30 mouse cellular contexts compared by ENCODE assay signal in genomic region chr15:81510621-81511020, GRCm38 (mm10). TPM values are rescaled to one million over a fixed set of nuclear protein-coding genes. Genes with fewer than 3 reads are reported as not detected.
DNase-seq lines count a peak whose midpoint lies in the region; ATAC-seq and TF ChIP-seq lines count a peak whose summit lies in the region.
"Had no signal": no experiment of that assay in that cellular context is flagged by ENCODE, and none has a peak within 500 bp of the region (broad histone marks: within the 10 kb centered on the region; RNA-seq: fewer than 3 reads in every experiment).

No protein-coding gene starts in this region.

- 70% methylated on average over 4 of the region's 4 CpGs for WGBS in forebrain, postnatal 0 days
- 84% methylated on average over 4 of the region's 4 CpGs for WGBS in forebrain, embryonic 10.5 days
- 73% methylated on average over 4 of the region's 4 CpGs for WGBS in lung, embryonic 15.5 days
- WGBS in lung, postnatal 0 days = 50% methylated on average over 4 of the region's 4 CpGs

- ATAC-seq in forebrain, postnatal 0 days = peak; percentile 70
- no peak for ATAC-seq in lung, embryonic 15.5 days (ENCODE audit: borderline replicate concordance, extremely low read depth, low FRiP score, low TSS enrichment)
- ATAC-seq in lung, postnatal 0 days = no peak
- peak; percentile 26 for ATAC-seq in activated CD4-positive, CD25-positive, alpha-beta regulatory T cell, adult 4 months
- ATAC-seq: forebrain, embryonic 15.5 days; hindbrain, postnatal 0 days; intestine, postnatal 0 days; Patski had no signal

- H3K9ac ChIP-seq in forebrain, postnatal 0 days = no peak overlapping the region
- no peak overlapping the region for H3K9ac ChIP-seq in lung, embryonic 15.5 days
- H3K9ac ChIP-seq in lung, postnatal 0 days (replicated peaks; ENCODE audit: low read depth) = no peak overlapping the region
- H3K9ac ChIP-seq: embryonic facial prominence, embryonic 12.5 days; embryonic facial prominence, embryonic 15.5 days; forebrain, embryonic 12.5 days; forebrain, embryonic 15.5 days; hindbrain, embryonic 14.5 days had no signal

- no peak for TF ChIP-seq EP300 in lung, postnatal 0 days (IDR thresholded peaks at IDR 0.05)

- H3K4me2 ChIP-seq in forebrain, postnatal 0 days (ENCODE audit: low read depth) = no peak overlapping the region
- H3K4me2 ChIP-seq in lung, embryonic 15.5 days = no peak overlapping the region
- H3K4me2 ChIP-seq in lung, postnatal 0 days (replicated peaks; ENCODE audit: low read depth, low read length) = no peak overlapping the region
- H3K4me2 ChIP-seq: embryonic facial prominence, embryonic 12.5 days; forebrain, embryonic 12.5 days; forebrain, embryonic 15.5 days; hindbrain, embryonic 14.5 days had no signal

- no peak overlapping the region for H3K4me3 ChIP-seq in forebrain, postnatal 0 days (ENCODE audit: low read depth, low read length)
- H3K4me3 ChIP-seq in forebrain, embryonic 10.5 days = no peak overlapping the region
- no peak overlapping the region for H3K4me3 ChIP-seq in lung, embryonic 15.5 days
- no peak overlapping the region for H3K4me3 ChIP-seq in lung, postnatal 0 days (ENCODE audit: low read depth, low read length)
- H3K4me3 ChIP-seq: forebrain, embryonic 12.5 days; forebrain, embryonic 15.5 days had no signal

- TF ChIP-seq CTCF in forebrain, postnatal 0 days (IDR thresholded peaks at IDR 0.05; ENCODE audit: low read depth) = no peak
- TF ChIP-seq CTCF in lung, postnatal 0 days (IDR thresholded peaks at IDR 0.05) = no peak

- no peaks in the 10 kb centered on the region for H3K27me3 ChIP-seq in forebrain, postnatal 0 days (ENCODE audit: insufficient read depth, low read length)
- no peaks in the 10 kb centered on the region for H3K27me3 ChIP-seq in forebrain, embryonic 10.5 days (ENCODE audit: poor library complexity, severe bottlenecking)
- H3K27me3 ChIP-seq in lung, embryonic 15.5 days = no peaks in the 10 kb centered on the region
- no peaks in the 10 kb centered on the region for H3K27me3 ChIP-seq in lung, postnatal 0 days (replicated peaks; ENCODE audit: insufficient read depth, low read length)
- H3K27me3 ChIP-seq: CH12.LX; embryonic facial prominence, embryonic 12.5 days; embryonic facial prominence, embryonic 15.5 days; forebrain, embryonic 12.5 days; forebrain, embryonic 15.5 days; heart, embryonic 12.5 days; heart, embryonic 15.5 days had no signal

- H3K9me3 ChIP-seq in forebrain, postnatal 0 days (ENCODE audit: low read length) = no peaks in the 10 kb centered on the region
- H3K9me3 ChIP-seq in forebrain, embryonic 10.5 days = no peaks in the 10 kb centered on the region
- H3K9me3 ChIP-seq in lung, embryonic 15.5 days = no peaks in the 10 kb centered on the region
- H3K9me3 ChIP-seq in lung, postnatal 0 days (ENCODE audit: low read length) = no peaks in the 10 kb centered on the region
- H3K9me3 ChIP-seq: embryonic facial prominence, embryonic 12.5 days; embryonic facial prominence, embryonic 15.5 days; forebrain, embryonic 12.5 days; forebrain, embryonic 15.5 days; G1E; heart, embryonic 12.5 days; heart, embryonic 15.5 days had no signal

- H3K4me1 ChIP-seq in forebrain, postnatal 0 days (ENCODE audit: insufficient read depth) = no peaks in the 10 kb centered on the region
- peaks cover 17% of the 10 kb centered on the region for H3K4me1 ChIP-seq in forebrain, embryonic 10.5 days
- H3K4me1 ChIP-seq in lung, embryonic 15.5 days = peaks cover 25% of the 10 kb centered on the region
- H3K4me1 ChIP-seq in lung, postnatal 0 days (ENCODE audit: insufficient read depth, low read depth, low read length) = peaks cover 5% of the 10 kb centered on the region; the same call in 1 of the 2 replicates

- no peaks in the 10 kb centered on the region for H3K36me3 ChIP-seq in forebrain, postnatal 0 days (ENCODE audit: insufficient read depth)
- H3K36me3 ChIP-seq in forebrain, embryonic 10.5 days (replicated peaks) = no peaks in the 10 kb centered on the region
- no peaks in the 10 kb centered on the region for H3K36me3 ChIP-seq in lung, embryonic 15.5 days
- H3K36me3 ChIP-seq in lung, postnatal 0 days (ENCODE audit: insufficient read depth, low read length) = no peaks in the 10 kb centered on the region
- H3K36me3 ChIP-seq: embryonic facial prominence, embryonic 12.5 days; embryonic facial prominence, embryonic 15.5 days; forebrain, embryonic 12.5 days; forebrain, embryonic 15.5 days; G1E; heart, embryonic 12.5 days; heart, embryonic 15.5 days had no signal

- DNase-seq in forebrain, postnatal 0 days = peak; percentile 27
- no peak for DNase-seq in forebrain, embryonic 10.5 days (ENCODE audit: extremely low spot score, low spot score)
- DNase-seq in lung, postnatal 0 days (ENCODE audit: low spot score) = no peak
- DNase-seq in retina, embryonic 14.5 days (ENCODE audit: low spot score) = no peak
- DNase-seq in adrenal gland, postnatal 36 days = no peak
- no peak for DNase-seq in gastrocnemius, postnatal 36 days
- DNase-seq: adrenal gland, adult 8-10 months; adrenal gland, postnatal 25 days; B cell, adult 2 months; cerebellum, adult 18-20 months; cerebellum, adult 9-10 months; cerebellum, postnatal 14 days; gastrocnemius, postnatal 10 days; heart, adult 11 months; heart, postnatal 10 days; heart, postnatal 4 days had no signal

- H3K27ac ChIP-seq in forebrain, postnatal 0 days (ENCODE audit: low read depth, low read length) = no peak overlapping the region
- H3K27ac ChIP-seq in forebrain, embryonic 10.5 days = no peak overlapping the region
- 0 out of 2 replicates have a peak overlapping the region, but pooled peaks have one; percentile 90 for H3K27ac ChIP-seq in lung, embryonic 15.5 days
- no peak overlapping the region for H3K27ac ChIP-seq in lung, postnatal 0 days (ENCODE audit: low read length)
- H3K27ac ChIP-seq: forebrain, embryonic 12.5 days; forebrain, embryonic 15.5 days; hindbrain, embryonic 14.5 days; hindbrain, postnatal 0 days had no signal

- intact Hi-C loops in gastrocnemius, postnatal 36 days (cut with DNase I) = no loop called here

RNA-seq across cellular contexts. Expression of gene Rbx1, which starts 44.5 kb away (rescaled TPM):
- total RNA-seq in forebrain, postnatal 0 days (2014; rRNA removed) = 193 and 223 TPM in 2 replicates
- polyA plus RNA-seq in forebrain, postnatal 0 days (2015; fragmentation: Nextera tagmentation; extraction: Ambion mirVana) = 446 and 469 TPM in 2 replicates
- polyA plus RNA-seq in forebrain, embryonic 10.5 days (2016; fragmentation: Nextera tagmentation; extraction: Ambion mirVana) = 612 and 631 TPM in 2 replicates
- polyA plus RNA-seq in lung, embryonic 15.5 days (2015; fragmentation: Nextera tagmentation; extraction: Ambion mirVana) = 458 and 521 TPM in 2 replicates
- polyA plus RNA-seq in lung, postnatal 0 days (2015; fragmentation: Nextera tagmentation; extraction: Ambion mirVana) = 419 and 465 TPM in 2 replicates
- polyA plus RNA-seq in activated CD4-positive, CD25-positive, alpha-beta regulatory T cell, adult 4 months (2017; shearing (Covaris generic)) = 100 to 1,000 TPM; 323 to 363 TPM
- 100 to 1,000 TPM; 147 to 151 TPM for total RNA-seq in adrenal gland, postnatal 36 days (2021)
- total RNA-seq in gastrocnemius, postnatal 36 days (2021) = 10 to 100 TPM; 91.0 to 92.4 TPM

Comparison
In these comparisons a context has a peak if more than half of its experiments do, and no peak if none do; other contexts are left out.
1. ATAC-seq: peak in forebrain, postnatal 0 days (single experiment) and activated CD4-positive, CD25-positive, alpha-beta regulatory T cell, adult 4 months (single experiment); none in lung, embryonic 15.5 days (single experiment) and lung, postnatal 0 days (single experiment).